Mouse (Mus musculus) regulatory T cell (primary cell): ENCODE data around the gene Zmynd12.

Experiments used
- in situ Hi-C: fragments of 300-600 bp; cut with MboI, MseI; formaldehyde crosslinking; loops from one replicate; pipeline ENCODE4 v1.15.1; 2025; ENCODE audit warnings: high pct_unique_total_duplicates

Gene Zmynd12

DNA sequence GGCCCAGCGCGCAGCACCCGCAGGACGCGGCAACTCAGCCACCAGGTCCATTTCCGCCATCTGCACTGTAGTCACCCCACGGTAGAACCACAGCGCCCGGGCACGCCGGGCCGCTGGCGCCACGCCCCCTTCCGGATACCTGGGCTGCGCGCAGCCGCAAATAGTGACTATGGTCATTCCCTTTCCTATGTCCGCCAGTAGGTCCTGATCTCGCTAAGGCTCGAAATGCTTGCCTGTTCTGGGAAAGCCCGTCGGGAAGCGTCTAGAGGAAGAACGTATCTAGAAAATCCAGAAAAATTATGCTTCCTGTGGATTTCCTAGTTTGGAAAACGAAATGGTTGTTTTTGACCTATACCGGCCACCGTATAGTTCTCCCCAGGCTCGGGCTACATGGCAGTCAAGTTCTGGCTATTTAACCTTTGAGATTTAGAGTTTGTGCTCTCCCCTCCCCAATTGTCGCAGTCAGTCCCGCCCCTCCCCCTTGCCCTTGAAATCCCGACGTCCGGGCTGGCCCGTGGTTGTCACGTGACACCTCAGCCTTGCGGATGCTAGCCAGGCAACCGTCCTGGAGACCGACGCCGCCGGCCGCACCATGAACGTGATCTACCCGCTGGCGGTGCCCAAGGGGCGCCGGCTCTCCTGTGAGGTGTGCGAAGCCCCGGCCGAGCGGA, at the start of gene Zmynd12, which contains the start of gene Ppcs:
Gene Zmynd12 (plus strand): TSS at position 521 of the 671 bp plus-strand sequence.
Gene Ppcs (minus strand): TSS at position 127 of the 671 bp plus-strand sequence.
- in situ Hi-C loops = no loop called here

DNA sequence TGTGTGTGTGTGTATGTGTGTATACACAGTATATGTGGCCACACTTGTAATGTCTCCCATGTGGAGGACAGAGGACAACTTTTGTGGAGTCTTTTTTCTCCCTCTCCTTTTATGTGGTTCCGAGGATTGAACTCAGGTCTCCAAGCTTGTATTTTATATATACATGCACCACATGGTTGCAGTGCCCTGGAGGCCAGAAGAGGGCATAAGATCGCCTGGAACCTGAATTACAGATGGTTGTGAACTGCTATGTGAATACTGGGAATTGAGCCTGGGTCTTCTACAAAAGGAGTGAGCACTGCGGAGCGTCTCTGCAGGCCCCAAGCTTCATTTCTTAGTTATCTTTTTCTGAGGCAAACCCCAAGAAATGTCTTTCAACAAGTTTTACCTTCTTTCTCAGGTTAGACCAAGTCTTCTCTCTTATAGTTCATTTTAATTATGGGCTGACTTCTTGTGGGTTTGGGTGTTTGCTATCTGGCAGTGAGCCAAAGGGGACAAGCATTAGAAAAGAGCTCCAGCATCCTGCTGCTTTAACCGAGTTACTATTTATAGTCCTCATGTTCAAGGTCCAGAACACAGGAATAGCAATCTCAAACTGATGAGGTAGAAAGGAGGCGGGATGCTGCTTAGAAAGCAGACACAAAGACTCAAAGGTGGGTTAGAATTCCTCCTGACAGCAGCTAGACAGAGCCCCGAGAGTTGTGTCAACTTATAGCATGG, 41.0 kb upstream of the Zmynd12 start:
- in situ Hi-C loops = no loop called here

DNA sequence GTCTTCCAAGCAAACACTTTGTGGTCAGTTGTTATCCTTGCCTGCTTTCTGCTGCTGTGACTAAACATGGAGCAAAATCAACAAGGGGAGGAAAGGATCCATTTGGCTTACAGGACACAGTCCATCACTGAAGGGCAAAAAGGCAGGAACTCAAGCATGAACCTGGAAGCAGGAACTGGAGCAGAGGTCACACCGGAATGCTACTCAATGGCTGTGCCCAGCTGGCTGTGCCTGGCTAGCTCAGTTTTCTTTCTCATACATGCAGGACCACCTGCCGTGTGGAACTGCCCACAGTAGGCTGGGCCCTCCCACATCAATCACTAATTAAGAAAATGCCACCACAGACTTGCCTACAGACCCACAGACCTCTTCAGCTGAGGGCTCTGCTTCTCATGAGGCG, 33.4 kb upstream of the Zmynd12 start:
- in situ Hi-C loops = no loop called here

DNA sequence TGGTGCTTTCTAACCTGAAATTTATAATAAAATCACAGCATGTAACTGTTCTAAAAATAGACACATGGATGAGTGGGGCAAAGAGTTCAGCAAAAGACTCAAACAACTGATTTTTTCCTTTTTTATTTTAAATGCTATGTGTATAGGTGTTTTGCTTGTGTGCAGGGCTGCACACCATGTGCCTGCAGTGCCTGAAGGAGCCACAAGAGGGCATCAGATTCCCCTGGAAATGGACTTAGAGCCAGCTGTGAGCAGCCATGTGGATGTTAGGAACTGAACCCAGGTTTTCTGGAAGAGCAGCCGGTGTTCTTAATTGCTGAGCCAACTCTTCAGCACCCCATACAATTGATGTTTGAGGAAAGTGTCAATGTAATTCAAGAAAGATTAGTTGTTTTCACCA, 32.2 kb upstream of the Zmynd12 start:
- in situ Hi-C loops = no loop called here

DNA sequence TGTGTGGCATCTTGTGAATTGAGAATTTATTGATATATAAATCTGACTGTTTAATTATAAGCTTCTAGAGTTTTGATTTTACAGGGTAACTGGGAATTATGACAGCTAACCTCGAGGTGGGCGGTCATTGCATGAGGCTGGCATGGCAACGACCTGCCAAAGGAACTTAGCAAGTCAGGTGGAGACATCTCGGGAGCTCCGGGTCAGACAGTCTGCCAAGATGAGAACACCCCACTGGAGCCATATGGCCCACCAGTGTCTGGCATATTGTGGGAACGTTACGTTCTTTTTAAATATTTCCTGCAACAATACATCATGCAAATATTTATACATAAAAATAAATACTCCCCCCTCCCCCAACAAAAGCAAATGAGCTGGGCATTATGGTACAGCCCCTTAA, 23.9 kb upstream of the Zmynd12 start:
- in situ Hi-C loops = no loop called here

- in situ Hi-C loops = no loop called here
Observed at GRCm38 (mm10) chr4:119400896-119401295, 21.7 kb upstream of the Zmynd12 start.

DNA sequence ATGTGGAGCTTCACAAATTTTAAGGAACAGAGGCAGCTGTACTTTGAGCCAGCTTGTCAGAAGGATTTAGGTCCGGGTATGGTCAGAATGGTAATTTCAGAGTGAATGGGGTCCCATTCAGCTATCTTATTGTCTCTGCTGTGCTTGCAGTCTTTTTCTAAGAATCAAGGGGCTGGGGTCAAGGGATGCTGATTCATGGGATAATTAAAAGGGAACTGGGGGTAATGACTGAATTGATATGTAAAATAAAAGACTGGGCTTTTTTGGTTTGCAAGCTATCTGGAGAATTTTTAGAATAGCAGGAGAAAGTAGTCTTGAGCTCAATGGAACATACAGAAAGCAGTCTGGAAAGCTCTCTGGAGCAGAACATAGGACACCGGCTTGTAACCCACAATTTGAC, 19.2 kb upstream of the Zmynd12 start:
- in situ Hi-C loops = no loop called here

DNA sequence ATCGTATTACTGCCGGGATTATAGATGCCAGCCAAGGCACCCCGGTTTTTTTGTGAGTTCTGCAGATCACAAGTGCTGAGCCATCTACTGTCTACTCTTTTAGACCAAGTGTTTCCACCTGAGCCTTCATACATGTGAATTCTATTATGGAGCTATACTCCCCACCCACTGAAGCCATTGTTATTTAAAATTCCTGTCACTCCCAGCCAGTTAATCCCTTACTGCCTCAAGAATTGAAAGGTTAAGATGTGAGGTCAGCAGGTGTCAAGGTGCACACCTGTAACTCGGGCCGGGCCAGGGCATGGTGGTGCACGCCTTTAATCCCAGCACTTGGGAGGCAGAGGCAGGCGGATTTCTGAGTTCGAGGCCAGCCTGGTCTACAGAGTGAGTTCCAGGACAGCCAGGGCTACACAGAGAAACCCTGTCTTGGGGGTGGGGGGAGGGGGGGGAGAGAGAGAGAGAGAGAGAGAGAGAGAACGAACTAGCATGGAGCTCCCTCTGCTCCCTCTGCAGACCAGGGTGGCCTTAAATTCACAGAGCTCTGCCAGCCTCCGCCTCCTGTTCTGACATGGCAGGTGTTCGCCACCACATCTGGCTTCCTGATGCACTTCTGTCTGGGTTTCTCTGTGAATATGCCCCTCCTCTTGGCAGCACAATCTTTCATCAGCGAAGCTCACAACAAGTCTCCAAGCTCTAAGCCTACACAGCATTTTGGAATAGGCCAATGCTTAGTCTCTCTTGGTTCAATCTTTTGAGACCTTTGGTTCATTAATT, 10.6 kb upstream of the Zmynd12 start:
- in situ Hi-C loops = no loop called here

GRCm38 (mm10) chr4:119412791-119413190, 9.8 kb upstream of the Zmynd12 start:
- in situ Hi-C loops = no loop called here

DNA sequence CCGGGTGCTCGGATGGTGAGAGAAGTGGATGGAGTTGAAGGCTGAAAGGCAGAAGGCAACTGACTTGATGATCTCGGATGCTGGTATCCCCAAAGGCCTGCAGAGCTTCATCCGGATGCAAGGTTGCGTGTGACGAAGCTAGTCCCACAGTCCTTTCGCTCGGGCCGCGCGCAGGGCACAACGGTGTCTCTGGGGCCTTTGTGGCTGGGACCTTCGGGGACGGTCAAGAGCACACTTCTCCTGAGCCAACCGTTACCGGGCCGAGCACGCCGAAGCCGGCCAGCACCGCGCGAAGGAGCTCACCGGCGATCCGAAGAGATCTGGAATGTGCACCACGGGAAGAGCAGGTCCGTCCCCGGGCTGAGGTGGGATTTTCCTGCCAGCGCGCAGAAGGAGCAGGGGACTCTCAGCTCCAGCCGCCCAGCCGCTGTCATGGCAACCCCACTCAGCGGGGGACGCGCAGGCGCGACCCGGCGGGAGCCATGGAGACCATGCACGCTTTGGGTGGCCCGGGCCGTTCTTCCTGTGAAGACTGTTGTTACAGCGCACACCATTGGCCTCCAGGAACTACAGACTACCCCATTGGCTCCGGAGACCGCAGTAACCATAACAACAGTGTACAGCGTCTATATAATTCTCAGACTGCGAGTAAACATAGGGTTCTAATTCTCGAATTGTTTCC, 7.4 kb upstream of the Zmynd12 start, which contains the start of gene Ccdc30:
Gene Ccdc30 (minus strand): TSS at position 450 of the 682 bp plus-strand sequence.
- in situ Hi-C loops = no loop called here

GRCm38 (mm10) chr4:119417270-119417669, 5.3 kb upstream of the Zmynd12 start:
- in situ Hi-C loops = no loop called here

GRCm38 (mm10) chr4:119417894-119418293, 4.7 kb upstream of the Zmynd12 start:
- in situ Hi-C loops = no loop called here

DNA sequence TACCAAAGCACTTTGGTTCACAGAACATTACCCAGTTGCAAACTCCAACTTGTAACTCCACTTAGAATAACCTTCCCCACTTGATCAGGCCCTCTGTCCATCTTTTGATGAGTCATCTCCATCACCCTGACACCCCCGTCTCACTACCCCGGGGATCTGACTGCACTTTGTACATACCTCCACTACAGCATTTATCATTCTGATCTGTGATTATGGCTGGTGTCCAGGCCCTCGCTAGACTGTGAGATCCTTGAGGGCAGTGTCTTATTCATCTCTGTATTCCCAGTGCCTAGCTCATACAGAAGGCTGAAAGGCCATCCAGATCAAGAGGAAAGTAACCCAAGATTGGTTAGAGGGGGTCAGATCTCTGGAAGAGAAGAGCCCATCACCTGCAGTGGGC, 1.4 kb upstream of the Zmynd12 start:
- in situ Hi-C loops = no loop called here

DNA sequence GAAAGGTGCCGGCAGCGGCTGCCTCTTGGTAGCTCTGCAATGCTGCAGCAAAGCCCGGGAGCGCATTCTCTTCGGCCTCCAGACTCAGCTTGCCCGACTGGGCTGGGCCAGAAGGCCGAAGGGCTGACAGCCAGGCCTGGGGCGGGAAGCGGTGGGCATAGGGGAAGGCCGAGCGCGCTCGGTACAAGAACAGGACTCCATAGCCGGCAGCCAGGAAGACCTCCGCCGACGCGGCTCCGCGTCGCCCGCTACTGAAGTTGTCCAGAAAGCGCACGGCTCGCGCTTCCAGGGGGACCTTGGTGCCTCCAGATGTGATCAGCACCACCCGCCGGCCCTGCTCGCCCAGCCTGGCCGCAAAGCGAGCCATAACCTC, 707 bp upstream of the Zmynd12 start:
- in situ Hi-C loops = no loop called here

- in situ Hi-C loops = no loop called here
Observed at GRCm38 (mm10) chr4:119425077-119425476, 2.5 kb downstream of the Zmynd12 start.

GRCm38 (mm10) chr4:119425601-119426000, 3.0 kb downstream of the Zmynd12 start:
- in situ Hi-C loops = no loop called here

GRCm38 (mm10) chr4:119427680-119428079, 5.1 kb downstream of the Zmynd12 start:
- in situ Hi-C loops = no loop called here

- in situ Hi-C loops = no loop called here
Observed at GRCm38 (mm10) chr4:119430678-119431077, 8.1 kb downstream of the Zmynd12 start.

DNA sequence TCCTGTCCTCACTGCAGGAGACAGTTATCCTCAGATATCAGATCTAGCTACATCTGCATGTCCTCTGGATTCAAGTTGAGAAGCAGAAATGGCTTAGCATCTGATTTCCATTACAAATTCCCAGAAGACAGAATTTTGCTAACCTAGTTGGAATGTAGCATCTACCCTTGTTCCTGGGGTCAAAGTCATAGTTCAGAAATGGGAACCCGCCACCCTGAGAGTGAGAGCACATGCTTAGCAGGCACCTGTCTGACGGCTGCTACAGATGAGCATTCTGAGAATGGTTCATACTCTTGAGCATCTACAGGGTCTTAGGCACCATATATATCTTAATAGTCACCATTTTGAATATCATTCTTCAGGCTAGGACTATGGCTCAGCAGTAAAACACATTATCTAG, 15.3 kb downstream of the Zmynd12 start:
- in situ Hi-C loops = no loop called here

DNA sequence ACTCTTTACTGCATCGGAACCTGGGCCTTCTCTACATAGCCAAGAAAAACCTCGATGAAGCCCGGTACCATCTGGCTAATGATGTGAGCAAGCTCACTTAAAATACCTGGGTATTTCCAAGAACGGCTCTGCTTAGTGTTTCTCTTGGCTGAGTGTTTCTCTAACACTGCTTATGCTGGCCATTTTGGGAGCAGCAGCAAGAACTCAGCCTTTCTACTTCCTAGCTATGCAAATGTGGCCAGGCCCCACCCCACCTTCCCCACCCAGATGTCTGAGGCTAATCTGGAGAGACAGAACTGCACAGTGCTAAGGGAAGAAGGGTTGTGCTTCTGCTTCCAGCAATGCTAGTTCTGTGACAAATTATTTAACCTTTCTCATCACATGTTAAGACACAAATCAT, 19.2 kb downstream of the Zmynd12 start:
- in situ Hi-C loops = loop anchor here (5.0 kb wide), 1 partner anchor 65 kb away; no protein-coding TSS in a partner anchor

DNA sequence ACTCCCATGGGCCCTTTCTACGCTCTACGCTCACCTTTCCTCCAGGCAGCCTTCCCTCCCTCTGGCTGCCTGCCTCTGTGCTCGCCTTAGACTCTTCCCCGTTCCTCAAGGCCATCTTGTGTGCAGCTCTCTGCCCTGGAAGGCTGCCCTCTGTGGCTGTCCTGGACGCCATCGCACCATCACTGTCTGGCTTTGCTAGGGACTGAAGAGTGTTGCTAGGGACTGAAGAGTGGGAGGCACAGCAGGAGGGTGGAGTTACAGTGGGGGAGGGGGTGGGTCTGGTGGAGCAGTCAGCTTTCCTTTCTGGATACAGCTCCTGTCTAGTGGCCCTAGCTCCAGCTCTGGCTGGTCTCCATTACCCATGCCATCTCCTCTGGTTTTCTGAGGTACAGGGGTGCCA, 19.9 kb downstream of the Zmynd12 start:
- in situ Hi-C loops = loop anchor here (5.0 kb wide), 1 partner anchor 65 kb away; no protein-coding TSS in a partner anchor

DNA sequence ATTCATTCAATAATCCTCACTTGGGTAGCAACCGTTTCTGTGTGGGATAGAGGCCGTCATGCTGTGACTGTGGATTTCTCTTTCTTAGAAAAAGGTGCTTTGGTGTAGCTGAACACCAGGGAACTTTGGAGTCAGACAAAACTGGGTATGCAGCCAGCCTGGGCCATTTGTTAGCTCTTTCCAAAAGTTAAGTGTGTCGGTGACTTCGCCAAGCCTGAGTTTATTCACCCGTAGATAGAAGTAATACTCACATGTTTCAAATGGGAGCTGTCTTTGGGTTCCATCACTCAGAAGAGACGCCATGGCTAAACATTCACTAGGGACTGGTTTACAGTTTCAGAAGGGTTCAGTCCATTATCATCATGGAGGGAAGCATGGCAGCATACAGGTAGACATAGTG, 24.6 kb downstream of the Zmynd12 start:
- in situ Hi-C loops = no loop called here
